Mouse (Mus musculus): ENCODE data around the gene Dcaf8. TPM values are rescaled to one million over a fixed set of nuclear protein-coding genes. Genes with fewer than 3 reads are reported as not detected.

The Dcaf8 gene
- total RNA-seq (2021) = 100 to 1,000 TPM; 110 to 120 TPM
- polyA plus RNA-seq (2012; rRNA removed) = 61.1 and 64.8 TPM in 2 replicates
- long read RNA-seq, full-length matches to known transcripts = 120 of 144 reads
- long read RNA-seq, partial matches to known transcripts = 7 of 144 reads
- long read RNA-seq, other reads (novel, unspliced or antisense) = 17 of 144 reads

DNA sequence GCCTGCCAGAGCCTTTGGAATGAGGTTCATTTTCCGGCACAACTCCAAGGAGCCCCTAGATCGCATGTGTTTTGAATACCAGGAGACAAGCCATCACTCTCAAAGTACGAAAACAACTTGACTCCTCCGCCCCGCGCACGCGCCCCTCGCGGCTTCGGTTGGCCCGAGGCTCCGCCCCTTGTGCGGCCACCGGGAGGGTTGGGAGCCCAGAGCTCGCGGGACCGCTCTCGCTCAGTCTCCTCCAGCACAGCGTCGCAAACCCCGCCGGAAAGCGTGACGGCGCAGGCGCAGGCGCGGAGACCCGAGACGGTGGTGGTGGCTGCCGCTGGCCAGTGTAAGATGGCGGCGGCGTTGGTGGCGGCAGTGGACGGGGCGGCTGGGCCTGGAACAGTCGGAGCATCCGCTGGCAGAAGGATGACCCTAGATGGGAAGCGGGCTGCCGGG, at the start of gene Dcaf8:
Dcaf8 (plus strand) TSS at position 250 of the 444 bp plus-strand sequence.
- peak; percentile 99 for DNase-seq

DNA sequence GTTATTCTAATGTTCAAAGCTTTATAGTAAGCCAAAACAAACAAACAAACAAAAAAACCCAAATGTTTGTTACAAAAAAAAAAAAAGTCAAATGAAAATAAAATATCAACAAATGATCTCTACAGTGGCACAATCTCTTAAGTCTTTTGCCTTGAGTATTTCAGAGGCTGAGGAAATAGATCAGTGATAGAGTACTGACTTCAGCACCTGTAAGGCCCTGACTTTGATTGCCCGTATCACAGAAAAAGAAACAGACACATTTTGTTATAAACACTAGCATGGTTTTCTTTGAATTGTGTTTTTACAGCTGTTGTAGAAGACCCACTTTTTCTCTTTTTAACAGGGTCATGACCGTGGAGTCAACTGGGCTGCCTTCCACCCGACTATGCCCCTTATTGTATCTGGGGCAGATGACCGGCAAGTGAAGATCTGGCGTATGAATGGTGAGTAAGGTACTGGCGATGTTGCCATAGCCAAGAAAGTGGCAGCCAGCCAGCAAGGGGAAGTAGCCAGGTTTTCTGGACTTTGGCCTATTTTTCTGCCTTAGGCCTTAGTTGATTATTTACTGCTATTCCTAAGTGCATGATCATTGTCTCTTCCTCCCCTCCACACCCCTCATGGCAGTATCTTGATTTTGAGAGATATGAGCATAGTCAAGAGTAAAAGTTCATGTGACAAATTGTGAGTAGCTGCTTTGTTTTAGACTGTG, 48.4 kb upstream of the Dcaf8 start:
- DNase-seq = peak; percentile 36

GRCm38 (mm10) chr1:172103619-172104018, 44.3 kb upstream of the Dcaf8 start:
- no peak for DNase-seq

GRCm38 (mm10) chr1:172105101-172105500, 42.8 kb upstream of the Dcaf8 start:
- DNase-seq = no peak

- DNase-seq = no peak
Measured at GRCm38 (mm10) chr1:172107777-172108477, 40.0 kb upstream of the Dcaf8 start.

DNA sequence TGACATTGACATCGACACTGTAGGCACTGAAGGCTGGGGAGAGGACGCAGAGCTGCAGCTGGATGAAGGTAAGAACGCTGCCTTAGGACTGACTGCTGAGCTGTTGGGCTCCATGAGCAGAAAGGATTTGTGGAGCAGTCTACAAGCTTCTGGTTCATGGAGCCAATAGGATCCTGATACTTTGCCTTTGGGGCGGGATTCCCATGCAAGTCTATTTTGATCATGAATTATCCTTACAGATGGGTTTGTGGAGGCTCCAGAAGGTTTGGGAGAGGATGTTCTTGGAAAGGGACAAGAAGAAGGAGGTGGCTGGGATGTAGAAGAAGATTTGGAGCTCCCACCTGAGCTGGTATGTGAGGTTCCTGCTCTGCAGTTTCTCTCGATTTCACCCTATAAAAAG, 30.9 kb upstream of the Dcaf8 start:
- no peak for DNase-seq

GRCm38 (mm10) chr1:172119100-172119499, 28.8 kb upstream of the Dcaf8 start:
- DNase-seq = no peak

GRCm38 (mm10) chr1:172119720-172120119, 28.2 kb upstream of the Dcaf8 start:
- peak; percentile 38 for DNase-seq

DNA sequence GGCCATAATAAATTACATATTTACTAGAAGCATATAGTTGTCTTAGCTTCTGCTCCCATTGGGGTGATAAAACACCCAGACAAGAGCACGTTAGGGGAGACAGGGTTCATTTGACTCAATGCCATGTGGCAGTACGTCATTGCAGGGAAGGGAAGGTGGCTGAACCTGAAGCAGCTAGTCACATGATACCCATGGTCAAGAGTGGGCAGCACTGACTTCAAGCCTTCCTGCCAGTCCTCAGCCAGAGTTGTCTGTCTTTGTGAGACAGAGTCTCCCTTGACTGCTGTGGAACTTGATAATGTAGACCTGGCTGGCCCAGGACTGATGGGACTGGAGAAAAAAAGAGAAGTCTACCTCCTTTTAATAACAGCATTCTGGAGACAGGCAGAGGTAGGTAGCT, 25.2 kb upstream of the Dcaf8 start:
- no peak for DNase-seq

GRCm38 (mm10) chr1:172124572-172124971, 23.3 kb upstream of the Dcaf8 start:
- no peak for DNase-seq

DNA sequence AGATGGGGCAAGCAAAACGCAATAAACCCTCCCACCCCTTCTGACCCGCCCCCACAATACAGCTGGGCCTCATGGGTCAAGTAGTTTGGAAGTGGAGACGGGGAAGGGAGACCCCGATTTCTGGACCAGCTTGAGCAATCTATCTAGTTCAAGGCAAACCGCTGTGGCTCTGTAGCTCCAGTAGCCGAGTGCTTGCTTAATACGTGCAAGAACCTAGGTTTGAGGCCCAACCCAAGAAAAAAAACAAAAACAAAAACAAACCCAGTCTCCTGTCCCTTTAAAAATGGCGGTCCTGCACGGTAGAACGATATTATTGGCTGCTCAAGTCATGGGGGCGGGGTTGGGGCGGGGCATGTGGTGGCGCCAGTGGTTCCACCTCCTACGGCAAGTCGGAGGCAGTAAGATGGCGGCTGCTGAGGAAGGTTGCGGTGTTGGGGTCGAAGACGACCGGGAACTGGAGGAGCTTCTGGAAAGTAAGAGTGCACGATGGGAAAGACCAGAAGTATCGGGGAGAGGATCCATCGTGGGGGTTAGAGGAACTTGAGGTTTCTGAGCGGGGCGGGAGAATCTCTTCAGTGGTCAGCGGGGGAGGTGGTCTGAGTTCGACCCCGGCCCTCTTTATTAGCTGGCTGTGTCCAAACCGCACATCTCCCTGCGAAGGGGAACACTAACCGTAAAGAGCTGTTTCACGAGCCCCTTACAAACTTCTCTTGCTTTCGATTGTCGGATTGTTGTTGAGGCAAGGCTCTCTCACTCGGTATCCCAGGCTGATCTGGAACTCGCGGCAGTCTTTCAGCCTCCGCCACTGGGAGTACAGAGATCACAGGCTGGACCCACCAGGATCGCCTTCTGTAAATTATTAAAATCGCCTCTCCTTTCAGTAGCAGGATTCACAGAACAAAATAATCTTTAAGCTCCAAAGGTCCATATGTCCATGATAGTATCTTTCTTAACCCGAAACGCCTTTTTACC, 21.2 kb upstream of the Dcaf8 start, which contains the start of gene Pex19:
Pex19 (plus strand) TSS at position 380 of the 972 bp plus-strand sequence.
- peak; percentile 85 for DNase-seq

DNA sequence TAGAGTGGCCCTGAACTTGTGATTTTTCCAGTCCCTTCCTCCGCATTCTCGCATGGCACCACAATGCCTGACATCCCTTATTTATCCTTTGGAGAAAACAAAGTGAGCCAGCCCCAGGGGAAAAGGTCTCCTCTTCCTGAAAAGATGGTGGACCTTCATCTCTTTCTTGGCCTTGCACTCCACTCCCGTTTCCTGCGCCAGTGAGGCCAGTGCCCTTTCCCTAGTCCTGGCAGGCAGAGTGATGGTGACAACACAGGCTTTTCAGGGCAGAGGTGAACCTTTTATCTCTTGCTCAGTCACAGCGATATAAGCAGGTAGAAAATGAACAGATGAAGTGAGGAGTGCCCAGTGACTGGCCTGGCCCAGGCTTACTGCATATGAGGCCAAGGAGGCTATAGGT, 20.4 kb upstream of the Dcaf8 start:
- peak; percentile 63 for DNase-seq

DNA sequence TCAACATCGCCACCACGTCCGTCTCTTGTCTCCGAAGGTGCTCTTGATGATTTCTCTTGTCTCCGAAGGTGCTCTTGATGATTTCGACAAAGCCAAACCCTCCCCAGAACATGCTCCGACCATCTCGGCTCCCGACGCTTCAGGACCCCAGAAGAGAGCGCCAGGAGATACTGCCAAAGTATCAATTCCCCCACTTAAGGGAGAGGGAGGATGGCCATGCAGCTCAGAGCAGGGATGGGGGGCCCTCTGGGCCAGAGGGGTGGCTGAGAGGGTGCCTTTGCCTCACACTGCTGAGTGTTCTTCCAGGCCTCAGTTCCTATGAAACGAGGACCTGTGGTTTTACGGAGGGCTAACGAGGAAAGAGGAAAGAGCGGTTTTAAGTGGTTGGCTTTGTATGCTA, 19.3 kb upstream of the Dcaf8 start:
- DNase-seq = no peak

GRCm38 (mm10) chr1:172129108-172129507, 18.8 kb upstream of the Dcaf8 start:
- no peak for DNase-seq

DNA sequence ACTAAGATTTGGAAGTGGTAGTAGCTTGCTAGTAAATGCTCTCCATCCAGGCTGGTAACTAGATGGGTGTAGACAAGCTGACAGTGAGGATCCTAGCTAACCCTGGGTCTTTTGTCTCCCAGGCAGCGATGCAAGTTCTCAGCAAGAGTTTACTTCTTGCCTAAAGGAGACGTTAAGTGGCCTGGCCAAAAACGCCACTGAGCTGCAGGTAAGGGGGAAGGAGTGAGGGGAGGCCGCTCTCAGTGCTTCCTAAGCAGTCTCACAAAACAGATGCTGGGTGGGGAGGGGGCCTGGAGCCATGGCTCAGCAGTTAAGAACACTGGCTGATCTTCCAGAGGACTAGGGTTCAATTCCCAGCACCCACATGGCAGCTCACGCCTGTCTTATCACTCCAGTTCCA, 18.1 kb upstream of the Dcaf8 start:
- DNase-seq = no peak

- no peak for DNase-seq
Measured at GRCm38 (mm10) chr1:172132319-172132718, 15.6 kb upstream of the Dcaf8 start.

- no peak for DNase-seq
Measured at GRCm38 (mm10) chr1:172133535-172133934, 14.3 kb upstream of the Dcaf8 start.

DNA sequence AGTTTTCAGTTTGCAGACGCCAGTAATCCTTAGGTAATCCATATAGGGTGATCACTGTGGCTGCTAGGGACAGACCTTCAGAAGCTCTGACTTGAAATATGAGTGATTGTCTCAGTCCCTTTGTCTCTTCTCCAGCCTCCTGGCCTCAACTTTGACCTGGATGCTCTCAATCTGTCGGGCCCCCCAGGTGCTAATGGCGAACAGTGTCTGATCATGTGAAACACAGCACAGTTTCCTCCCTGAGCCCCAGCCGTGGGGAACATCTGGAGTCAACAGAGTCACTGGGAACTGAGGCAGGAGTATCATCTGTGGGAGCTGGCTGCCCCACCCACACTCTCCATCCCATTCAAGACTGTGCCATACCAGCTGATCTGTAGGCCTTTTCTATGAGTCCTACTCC, 13.8 kb upstream of the Dcaf8 start:
- no peak for DNase-seq

- DNase-seq = no peak
Measured at GRCm38 (mm10) chr1:172140160-172140559, 7.7 kb upstream of the Dcaf8 start.

DNA sequence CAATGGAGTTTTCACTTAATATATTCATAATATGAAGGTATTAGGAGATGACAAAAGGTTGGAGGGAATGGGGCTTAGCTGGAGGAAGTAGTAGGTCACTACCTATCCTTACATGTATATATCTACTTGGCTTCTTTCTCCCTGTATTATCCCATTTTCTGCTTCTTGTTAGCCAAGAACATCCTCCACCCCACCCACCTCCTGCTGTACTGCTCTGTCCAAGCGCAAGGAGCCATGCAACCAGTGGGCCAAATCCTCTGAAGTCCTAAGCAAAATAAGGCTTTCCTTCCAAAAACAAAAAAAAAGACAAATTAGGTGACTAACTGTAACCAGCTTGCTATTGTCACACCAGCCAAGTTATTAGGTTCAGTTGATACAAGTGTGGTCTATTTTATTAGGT, 7.1 kb upstream of the Dcaf8 start:
- no peak for DNase-seq

GRCm38 (mm10) chr1:172141529-172141928, 6.4 kb upstream of the Dcaf8 start:
- DNase-seq = no peak

- DNase-seq = peak; percentile 62
Measured at GRCm38 (mm10) chr1:172143570-172143969, 4.3 kb upstream of the Dcaf8 start.

All from adrenal gland, adult 2 months (tissue).